Mouse (Mus musculus): ENCODE results near the gene Lgr6.
"Not testable (repeated sequence)": the region's sequence is repeated elsewhere in the genome, so short reads cannot be mapped to it uniquely, and the experiment has no call there.

Lgr6 gene

DNA sequence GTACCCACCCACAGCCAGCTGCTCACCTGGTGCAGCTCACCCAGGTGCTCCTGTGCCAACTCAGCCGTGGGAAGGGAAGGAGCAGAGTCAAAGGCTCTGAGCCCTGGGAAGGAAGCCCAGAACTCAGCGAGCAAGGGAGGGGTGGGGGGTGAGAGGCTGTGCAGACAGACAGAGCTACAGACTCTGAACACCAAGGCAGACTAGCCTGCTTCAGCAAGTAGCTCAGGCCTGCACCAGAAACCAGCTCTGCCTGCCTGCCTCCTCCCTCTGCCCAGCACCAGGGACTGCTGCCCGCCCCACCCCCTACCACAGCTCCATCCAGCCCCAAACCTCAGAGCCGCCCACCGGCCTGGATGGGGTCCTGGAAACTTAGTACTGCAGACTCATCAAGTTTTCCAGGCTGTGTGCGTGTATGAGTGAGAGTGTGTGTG is 22.9 kb upstream of the Lgr6 start:
- peak in 1 of 2 experiments; percentile 54 for DNase-seq

DNA sequence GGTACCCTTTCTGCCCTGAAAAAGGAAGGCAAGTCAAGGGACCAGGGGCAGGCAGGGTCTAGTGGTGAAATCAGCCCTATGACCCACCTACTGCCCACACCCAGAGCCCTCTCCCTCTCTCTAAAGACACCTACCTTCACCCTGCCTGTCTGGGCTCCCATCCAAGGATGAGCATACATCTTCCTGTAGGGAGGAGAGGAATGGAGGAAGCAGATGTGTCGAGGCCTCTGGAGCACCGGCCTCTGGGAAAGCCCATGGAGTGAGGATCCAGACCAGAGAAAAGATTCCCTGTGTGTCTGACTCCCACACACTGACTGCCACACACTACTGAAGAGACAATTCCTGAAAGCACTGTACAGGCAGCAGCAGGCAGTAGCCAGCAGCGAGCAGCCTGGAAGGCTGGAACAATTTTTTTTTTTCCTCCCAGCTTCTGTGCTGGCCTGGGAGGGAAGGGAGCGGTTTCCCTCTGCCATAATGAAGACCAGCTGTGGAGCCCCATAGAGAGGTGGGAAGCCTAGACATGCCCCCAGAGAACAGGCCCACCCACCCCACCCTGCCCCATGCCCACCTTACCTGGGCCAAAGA is 21.5 kb upstream of the Lgr6 start:
- DNase-seq = no peak

DNA sequence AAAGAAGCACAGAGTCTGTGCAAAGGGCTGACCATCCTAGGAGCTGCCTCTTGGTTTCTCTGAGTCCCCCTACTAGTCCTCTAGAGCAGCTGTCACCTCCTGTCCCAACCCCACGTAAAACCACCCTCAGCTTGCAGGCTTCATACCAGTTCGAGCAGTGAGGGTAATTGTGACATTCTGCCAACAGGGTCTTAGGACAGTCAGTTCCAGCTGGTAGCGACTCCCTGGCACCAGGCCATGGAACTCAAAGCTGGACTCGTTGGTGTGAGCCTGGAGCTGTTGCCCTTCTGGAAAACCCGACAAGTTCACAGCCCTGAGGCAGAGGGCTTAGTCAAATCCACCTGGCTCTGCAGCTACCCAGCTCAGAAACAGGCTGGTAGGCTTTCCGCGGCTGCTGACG is 20.9 kb upstream of the Lgr6 start:
- DNase-seq = no peak

DNA sequence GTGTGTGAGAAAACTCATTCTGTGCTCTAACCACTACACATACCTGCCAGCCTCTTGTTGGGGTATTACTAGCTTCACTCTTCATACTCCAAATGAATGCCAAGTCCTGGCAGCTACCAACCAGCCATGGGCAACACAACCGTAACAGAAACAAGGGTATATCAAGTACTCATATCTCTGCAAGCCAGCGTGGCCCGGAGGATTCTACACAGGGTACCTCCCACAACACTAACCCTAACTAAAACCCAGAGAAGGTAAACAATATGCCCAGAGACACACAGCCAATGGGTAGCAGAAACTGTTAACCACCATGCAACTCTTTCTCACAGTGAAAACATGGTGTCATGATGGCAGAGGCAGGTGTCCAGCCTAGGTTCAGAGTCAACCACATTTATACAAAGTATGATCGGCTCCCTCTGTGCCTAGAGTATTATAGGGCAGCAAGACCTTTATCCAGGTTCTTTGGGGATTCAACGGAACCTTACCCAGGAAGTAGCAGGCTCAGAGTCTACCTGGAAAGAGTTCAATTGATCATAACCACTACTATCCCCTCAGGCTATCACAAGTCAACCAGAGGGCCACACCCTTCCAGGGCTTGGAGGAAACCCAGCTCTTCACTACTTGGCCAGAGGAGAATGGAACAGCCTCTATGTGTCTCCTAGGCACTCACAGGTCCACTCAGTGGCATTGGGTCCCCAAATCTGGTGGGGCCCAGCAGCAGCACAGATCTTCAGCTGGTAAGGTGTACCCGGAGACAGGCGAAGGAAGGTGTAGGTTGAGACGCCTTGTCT is 19.7 kb upstream of the Lgr6 start:
- no peak for DNase-seq

DNA sequence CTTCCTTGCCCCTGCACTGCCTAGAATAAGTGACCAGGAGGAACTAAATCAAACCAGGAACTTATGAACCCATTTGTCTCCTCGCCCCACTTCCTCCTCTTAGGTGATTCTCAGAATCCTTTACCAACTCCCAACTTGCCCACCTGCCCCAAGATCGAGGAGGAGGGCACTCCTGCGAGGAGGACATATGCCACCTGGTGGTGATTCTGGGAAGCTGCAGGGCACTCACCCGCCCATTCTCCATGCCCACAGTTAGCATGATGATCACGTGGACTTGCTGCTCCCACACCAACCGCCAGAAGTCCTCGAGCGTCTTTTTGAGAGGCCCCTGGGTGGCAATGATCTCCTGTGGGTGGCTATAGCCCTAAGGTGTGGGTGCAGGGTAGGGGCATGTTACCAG is 7.6 kb upstream of the Lgr6 start:
- peak; percentile 28 to 49 for DNase-seq

DNA sequence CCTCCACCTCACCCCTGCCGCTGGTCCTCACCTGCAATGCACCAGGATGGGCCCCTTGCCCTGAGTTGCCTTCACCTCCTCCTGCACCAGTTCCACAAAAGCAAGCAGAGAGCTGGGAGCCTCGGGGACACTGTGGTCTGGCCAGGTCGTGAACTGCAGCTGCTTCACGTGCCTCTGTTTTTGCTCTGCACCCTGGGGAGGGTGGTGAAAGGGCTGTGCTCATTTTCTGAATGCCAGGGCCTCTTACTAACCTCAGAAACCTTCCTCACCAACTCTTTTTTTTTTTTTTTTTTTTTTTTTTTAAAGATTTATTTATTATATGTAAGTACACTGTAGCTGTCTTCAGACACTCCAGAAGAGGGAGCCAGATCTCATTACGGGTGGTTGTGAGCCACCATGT is 6.2 kb upstream of the Lgr6 start:
- not testable (repeated sequence) for DNase-seq

DNA sequence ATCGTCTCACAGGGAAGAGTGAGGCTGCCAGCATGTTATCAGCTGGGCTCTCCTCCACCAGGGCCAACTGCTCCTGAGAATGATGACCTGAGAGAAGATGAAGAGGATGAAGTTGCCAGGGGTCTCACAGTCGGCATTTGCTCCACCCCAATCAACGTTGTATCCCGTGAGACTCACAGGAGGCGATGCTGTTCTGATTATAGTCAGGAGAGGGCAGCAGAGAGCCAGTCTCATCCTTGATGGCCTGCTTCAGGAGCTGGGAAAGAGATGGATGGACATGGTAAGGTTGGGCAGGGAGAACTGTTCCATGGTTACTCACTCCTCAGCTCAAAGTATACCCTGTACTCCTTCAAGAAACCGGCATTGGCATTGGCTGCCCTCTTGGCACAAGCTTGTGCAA is 5.0 kb upstream of the Lgr6 start:
- DNase-seq = peak in 1 of 2 experiments; percentile 49

DNA sequence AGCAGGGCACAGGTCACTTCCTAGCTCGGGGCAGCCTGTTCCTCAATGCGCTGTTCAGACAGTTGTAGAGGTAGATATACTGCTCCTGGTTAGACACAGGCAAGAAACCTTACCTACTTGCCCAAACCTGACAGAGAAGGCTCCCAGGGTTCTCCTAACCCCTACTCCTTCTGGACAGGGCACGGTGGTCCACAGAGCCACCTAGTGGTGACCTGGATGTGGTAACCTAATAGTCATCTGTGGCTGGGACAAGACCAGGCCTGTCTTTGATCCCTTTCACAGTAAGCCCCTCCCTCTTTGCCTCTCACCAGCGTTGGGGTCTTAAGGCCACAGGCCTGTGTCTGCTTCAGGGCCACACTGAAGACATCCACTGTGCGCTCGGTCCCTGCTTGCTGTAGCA is 3.5 kb upstream of the Lgr6 start:
- no peak for DNase-seq

DNA sequence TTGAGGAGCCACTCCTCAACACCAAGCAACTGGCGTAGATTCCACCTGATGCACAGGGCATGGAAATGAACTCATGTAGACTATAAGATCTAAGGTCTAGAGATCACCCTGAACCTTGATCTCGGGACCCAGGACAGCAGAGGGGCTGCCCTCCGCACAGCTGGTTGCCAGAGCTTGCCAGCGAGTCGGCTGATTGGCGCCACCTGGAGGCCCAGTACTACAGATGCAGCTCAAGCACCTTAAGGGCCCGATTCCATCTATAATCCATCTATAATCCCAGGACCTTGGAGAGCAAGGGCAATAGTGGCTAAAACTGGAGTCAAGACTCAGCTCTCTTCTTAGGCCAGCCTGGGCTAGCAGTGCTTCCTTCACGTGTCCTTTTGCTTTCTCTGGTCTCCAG is 875 bp upstream of the Lgr6 start:
- no peak for DNase-seq

DNA sequence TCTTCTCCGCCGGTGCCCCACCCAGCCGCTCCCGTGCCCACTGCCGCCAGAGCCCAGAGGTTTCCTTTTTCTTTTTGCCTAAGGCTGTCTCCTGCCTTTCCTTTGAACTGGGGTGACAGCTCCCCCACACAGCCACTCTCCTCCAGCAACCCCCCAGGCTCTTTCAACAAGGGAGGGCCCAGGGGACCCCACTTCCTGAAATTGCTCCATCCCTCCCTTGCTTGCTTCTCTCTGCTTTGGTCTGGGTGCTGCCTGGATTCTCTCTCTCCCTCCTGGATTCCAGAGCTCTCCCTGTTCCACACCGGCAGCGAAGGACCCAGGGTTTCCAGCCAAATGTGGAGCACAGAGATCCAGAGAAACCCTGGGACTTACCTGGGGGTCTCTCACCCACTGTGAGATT is 4.7 kb downstream of the Lgr6 start:
- no peak for DNase-seq

DNA sequence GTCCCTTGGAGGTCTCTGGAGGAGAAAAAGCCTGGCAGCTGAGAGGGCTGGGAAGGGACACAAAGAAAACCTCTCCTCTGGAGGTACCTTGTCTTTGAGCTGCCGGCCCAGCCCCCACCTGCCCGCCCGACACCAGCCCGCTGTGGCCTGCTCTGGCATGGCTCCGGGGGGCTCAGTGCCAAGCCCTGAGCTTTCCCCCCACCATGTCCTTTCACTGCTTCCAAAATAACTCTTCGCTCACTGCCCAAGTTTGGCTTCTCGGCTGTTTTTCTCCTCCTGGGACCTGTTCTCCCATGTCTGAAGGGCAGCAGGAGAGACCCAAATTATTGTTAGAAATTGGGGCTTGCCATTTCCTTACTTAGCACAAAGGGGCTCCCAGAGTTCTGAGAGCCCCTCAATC is 6.6 kb downstream of the Lgr6 start:
- no peak for DNase-seq

DNA sequence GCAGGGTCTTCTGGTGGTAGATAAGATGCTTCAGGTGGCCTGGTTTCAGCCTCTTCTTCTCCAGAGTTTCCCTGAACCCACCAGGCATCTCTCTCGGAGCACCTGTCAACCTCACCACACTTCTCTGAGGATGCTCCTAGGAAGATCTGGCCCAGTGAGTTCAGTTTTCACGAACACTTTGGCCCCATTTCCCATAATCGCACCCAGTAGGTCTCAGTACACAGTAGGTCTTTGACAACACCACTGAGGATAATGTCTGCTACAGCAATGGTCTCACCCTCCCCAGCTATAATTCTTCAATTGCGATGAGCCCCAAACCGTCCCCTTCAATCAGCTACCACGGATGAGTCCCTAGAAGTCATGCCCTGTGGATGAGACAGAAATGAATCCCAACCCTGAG is 7.6 kb downstream of the Lgr6 start:
- DNase-seq = no peak

DNA sequence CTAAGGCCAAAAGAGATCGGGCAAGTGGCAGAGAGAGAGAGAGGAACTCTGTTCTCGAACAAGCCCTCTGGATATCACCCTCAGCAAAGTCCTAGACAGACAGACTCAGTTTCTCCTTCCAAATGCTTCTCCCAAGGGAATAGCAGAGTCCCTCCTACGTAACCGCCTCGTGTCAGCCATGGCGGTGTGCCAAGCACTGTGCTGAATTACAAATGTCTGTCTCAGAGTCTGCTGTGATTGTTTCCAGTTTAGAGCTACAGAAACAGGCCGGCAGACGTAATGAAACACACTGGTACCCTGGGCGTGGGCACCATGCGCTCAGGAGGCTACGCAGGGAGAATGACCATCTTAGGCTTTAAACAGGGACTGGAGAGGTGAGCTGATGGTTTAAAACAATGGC is 8.8 kb downstream of the Lgr6 start:
- no peak for DNase-seq

DNA sequence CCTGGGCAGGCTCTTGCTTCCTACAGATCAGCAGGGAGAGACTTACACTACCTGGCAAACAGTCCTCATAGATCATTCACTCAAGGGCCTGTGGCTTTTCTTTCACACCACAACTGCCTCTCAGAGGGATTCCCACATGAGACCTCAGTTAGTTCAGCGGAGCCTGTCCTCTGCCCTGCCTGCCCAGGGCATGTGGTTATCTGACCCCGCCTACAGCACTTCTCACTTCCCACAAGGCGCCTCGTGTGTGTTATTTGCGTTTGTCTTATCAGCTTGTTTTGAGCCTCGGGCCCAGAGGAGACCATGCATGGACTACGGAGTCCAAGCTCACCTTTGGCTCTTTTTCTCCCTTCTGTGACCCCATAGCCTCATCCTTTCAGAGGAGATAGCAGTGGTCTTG is 9.9 kb downstream of the Lgr6 start:
- no peak for DNase-seq

DNA sequence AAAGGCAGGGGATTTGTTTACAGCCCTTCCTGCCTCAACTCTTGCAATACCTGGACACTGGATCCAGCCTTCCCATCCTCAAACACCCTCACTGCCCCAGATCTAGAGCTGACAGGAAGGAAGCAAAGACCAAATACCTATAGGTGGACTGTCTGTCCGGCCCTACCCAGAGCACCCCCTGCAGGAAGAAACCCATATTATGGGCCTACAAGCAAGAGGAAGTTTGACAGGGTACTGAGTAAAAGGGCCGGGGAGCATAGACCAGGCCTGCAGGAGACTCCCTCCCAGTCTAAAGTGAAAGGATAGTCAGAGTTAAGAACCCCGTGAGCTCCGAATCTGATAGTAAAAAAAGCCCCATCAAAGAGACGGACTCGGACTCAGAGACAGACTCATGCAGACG is 10.4 kb downstream of the Lgr6 start:
- no peak for DNase-seq

DNA sequence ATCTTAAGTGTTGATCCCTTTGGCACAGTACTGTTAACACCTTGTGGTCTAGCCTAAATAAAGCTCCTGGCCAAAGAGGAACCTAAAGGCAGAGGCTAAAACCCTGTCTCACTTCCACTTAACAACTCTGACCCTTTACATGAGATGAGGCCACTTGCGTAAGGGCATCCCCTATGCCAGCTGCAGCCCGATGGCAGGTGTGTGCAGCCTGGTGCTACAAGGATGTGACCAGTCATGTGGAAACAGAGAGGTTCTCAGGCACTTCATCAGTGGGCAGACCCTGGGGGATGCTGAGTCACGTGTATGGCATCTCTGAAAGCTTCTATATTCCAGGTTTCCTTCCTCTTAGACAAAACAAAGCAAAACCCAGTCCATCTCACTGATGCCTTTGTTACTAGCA is 14.2 kb downstream of the Lgr6 start:
- DNase-seq = no peak

DNA sequence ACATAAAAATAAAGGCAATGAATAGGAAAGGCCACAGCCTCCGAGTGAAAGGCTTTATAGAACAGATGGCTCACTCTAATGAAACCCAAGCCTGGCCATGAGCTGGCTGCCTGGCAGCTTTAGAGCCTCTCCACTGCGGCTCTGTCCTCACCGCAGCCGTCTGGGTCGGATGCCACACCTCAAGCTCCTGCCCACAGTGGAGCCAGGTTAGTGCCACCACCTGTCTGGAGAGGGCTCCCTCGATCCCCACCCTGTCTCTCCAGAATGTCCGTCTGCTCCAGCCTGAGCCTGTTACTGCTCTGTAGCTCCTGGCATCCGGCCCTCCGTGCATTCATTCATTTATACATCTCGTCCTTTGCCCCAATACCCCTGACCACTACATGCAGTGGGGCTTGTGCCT is 15.4 kb downstream of the Lgr6 start:
- no peak for DNase-seq

DNA sequence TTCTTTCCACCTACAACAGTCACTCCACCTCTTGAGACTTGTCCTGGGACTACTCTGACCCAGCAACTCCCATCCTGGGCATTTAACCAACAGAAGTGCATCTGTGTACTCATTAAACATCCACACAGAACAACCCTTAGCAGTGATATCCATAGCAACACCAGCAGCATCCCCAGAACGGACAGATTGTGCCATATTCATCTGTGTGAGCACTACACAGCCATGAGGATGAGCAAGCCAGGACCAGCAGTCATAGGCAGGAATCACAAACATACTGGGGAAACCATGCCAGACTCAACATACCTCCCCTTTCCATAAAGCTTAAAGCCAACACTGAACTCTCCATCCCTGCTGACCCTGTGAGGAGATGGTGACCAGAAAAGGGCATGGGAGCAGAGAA is 17.7 kb downstream of the Lgr6 start:
- DNase-seq = no peak

DNA sequence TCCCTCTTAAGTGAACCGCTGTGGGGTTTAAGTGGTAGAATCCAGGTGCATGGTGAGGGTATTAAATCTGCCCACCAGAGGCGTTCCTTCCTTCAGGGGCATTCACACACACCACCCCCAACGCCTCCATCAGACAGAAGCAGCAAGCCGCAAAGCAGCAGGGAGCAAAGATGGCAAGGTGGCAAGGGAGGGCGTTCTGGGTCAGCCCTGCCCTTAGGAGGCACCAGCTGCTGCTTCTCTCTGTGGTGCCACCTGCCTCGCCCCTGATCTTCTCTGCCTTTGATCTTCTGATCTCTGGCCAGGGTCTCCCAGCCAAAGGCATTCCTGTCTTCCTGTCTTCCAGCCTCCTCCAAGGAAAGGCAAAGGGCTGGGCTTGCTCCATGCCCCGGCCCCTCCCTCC is 19.1 kb downstream of the Lgr6 start:
- peak; percentile 24 to 49 for DNase-seq

DNA sequence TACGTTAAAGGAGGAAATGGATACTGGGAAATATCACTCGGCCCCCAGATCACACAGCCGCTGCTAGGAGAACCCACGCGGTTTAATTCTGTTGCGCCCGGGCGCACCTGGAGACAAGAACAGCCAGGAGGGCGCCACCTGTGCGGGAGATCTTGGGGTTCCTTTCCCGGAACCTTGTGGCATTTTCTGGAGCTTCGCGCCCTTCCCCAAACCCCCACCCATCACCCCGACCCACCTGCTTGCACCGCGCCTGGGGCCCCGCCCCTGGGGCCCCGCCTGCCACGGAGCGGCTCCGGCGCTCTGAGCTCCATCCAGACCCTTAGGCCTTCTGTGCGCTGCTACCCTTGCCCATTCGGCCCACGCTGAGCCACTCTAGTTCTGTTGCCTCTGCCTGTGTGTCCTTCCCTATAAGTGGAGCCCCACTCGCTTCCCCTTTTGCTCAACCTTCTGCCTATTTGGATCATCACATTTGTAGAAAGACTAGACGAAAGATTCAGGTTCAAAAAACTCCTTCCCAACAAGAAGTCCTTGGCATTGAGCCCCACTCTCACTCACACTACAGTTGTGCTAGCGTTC is 19.7 kb downstream of the Lgr6 start:
- DNase-seq = peak; percentile 18 to 29

DNA sequence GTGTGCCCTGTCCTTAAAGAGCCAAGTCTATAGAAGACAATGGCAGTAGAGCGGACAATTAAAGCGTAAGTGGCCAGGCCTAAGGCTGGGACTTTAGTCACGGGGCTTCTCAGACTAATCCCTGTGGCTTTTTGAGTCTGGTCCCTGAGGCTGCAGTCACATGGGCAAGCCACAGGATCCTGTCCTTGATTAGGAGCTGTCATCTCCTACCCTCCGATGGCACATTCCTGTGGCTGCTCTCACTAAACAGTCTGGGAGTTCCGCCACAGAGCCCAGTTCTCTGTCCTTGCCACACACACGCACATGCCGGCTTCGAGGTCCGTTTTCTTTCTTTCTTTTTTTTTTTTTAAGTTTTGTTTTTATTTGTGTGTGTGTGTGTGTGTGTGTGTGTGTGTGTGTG is 21.6 kb downstream of the Lgr6 start:
- DNase-seq = no peak

DNA sequence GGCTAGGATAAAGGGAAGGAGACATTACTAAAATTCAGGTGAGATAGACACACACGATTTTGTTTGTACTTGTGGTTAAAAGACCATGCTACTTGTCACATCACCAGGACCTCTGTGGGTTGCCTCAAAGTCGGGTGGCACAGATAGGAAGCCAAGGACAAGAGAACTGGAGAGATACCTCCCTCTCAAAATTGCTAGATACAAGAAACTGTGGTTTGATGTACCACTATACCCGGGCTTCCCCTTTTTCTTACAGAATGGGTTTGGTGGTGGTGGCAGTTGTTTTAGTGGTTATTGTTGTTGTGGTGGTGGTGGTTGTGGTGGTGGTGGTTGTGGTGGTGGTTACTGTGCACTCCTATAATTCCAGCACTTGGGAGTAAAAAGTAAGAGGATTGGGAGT is 22.8 kb downstream of the Lgr6 start:
- DNase-seq = no peak

DNA sequence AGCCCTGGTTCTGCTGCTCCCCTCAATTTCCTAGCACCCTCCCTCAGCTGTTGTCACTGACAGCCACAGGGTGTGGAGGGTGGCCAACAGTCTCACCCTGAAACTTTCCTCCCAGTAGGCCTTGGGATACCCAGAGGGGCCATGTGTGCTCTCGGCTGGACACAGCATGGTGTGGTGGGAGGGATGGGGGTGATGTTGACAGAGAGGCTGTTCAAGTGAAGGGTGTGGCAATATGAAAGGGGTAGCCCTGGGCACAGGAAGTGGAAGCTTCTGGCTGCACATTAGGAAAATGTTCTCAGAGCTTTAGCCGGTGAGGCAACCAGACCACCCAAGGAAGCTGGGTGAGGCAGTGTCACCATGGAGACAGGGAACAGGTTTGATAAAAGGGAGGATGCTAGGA is 26.1 kb downstream of the Lgr6 start:
- DNase-seq = no peak

DNA sequence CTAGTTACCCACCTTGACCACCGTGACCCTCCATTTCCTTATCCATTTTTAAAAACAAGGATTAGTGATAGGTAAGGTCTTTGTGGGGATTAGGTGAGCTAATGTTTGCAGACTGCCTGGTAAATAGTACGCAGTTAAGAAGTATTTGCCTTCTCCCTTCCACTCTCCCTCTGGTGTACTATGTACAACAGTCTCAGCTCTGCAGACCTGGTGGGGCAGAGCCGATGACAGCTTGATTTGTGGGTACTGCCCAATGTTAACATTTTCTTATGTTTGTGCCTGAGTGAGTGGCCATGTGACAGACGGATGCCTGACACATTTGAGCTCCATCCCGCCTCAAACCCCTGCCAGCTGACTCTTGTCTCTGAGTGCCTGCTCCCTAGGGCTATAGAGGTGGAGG is 28.6 kb downstream of the Lgr6 start:
- no peak for DNase-seq

DNA sequence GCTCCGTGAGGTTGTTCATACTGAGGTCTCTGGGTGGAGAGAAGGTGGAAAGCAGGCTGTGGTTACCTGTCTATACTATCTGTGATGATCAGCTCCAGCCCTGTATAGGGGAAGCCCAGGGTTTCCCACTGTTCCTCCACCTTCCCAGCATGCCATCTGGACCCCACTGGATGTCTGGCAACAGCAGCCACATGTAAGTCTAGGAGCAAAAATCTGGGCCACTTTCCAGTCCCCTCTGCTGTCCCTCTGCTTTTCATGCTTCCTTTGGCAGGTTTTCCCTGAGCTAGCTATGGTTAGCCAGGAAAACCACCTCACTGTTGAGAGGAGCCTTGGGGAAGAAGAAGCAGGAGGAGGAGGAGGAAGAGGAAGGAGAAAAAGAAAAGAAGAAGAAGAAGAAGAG is 29.8 kb downstream of the Lgr6 start:
- no peak for DNase-seq

Measured in thymus, adult 18-20 months (tissue).